Mouse (Mus musculus): ENCODE measurements around the gene Cish. TPM values are rescaled to one million over a fixed set of nuclear protein-coding genes. Genes with fewer than 3 reads are reported as not detected.

Cish gene
- total and polyA plus RNA-seq, 2 experiments from 2014 or later, result 4.0 to 11.2 TPM

- H3K36me3 ChIP-seq (ENCODE audit: insufficient read depth), result no peaks in the 10 kb centered on the region
- ATAC-seq (no peak), DNase-seq (no peak)
- WGBS, result 45% methylated on average over 3 of the region's 3 CpGs
- H3K27ac ChIP-seq (ENCODE audit: low read depth, low read length), result no peak overlapping the region
- no peak overlapping the region for H3K4me2 ChIP-seq (ENCODE audit: low read depth)
- H3K9me3 ChIP-seq (ENCODE audit: low read length), result no peaks in the 10 kb centered on the region
- H3K4me3 ChIP-seq (ENCODE audit: low read depth, low read length), result no peak overlapping the region
- TF ChIP-seq CTCF (IDR thresholded peaks at IDR 0.05; ENCODE audit: low read depth), result no peak
- H3K9ac ChIP-seq, result no peak overlapping the region
- peaks cover 44% of the 10 kb centered on the region for H3K4me1 ChIP-seq (ENCODE audit: insufficient read depth)
- H3K27me3 ChIP-seq (ENCODE audit: insufficient read depth, low read length), result no peaks in the 10 kb centered on the region
Measured at GRCm38 (mm10) chr9:107255596-107255995, 40.2 kb upstream of the Cish start.

DNA sequence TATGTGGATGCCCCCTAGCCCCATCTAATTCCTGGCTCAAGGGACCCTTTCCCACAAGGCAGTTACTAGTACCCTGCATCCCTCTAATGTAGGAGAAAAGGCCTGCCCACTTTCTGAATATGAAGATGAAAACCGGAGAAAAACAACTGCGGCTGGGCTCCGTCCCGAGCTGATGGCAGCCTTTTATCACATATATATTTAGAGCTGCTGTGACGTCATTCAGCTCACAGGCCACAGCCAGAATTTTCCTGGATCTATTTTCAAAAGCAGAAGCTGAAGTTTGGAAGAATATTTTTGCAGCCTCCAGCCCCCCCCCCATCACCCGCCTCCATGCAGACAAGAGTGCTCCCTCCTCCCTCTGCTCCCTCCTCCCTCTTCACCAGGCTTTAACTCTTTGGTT, 36.3 kb upstream of the Cish start:
- peak; percentile 77 for DNase-seq
- H3K36me3 ChIP-seq (ENCODE audit: insufficient read depth), result no peaks in the 10 kb centered on the region
- no peak overlapping the region; the same call in 1 of the 2 replicates for H3K9ac ChIP-seq
- no peak for TF ChIP-seq CTCF (IDR thresholded peaks at IDR 0.05; ENCODE audit: low read depth)
- H3K4me3 ChIP-seq (ENCODE audit: low read depth, low read length), result no peak overlapping the region
- peak overlapping the region; percentile 83 for H3K27ac ChIP-seq (ENCODE audit: low read depth, low read length)
- H3K4me1 ChIP-seq (ENCODE audit: insufficient read depth), result peaks cover 22% of the 10 kb centered on the region
- no peaks in the 10 kb centered on the region for H3K9me3 ChIP-seq (ENCODE audit: low read length)
- 32% methylated on average over 6 of the region's 6 CpGs for WGBS
- H3K27me3 ChIP-seq (ENCODE audit: insufficient read depth, low read length), result no peaks in the 10 kb centered on the region
- no peak overlapping the region for H3K4me2 ChIP-seq (ENCODE audit: low read depth)
- peak; percentile 63 for ATAC-seq

DNA sequence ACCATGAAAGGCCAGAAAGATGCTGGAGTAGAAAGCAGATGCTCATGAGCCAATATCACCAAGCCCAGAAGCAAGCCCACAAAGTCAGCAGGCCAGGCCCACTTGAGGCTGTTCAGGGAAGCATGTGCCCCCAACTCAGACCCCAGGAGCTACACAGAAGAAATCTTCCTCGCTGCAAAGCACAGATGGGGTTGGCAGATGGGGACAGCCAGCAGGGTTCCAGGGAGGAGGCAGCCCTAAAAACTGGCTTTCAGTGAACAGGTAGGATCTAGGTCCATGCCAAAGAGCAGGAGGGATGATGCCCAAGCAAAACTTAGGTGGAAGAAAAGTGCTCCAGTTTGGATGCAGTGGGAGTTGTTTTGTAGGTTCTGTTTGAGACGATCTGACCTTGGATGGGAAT, 35.4 kb upstream of the Cish start:
- ATAC-seq, result no peak
- Histone ChIP-seq H3K27ac (ENCODE audit: low read depth, low read length) (peak overlapping the region; percentile 4), H3K4me3 (ENCODE audit: low read depth, low read length) (no peak overlapping the region), H3K4me1 (ENCODE audit: insufficient read depth) (peaks cover 18% of the 10 kb centered on the region), H3K9ac (no peak overlapping the region), H3K4me2 (ENCODE audit: low read depth) (no peak overlapping the region), H3K9me3 (ENCODE audit: low read length) (no peaks in the 10 kb centered on the region), H3K36me3 (ENCODE audit: insufficient read depth) (no peaks in the 10 kb centered on the region), H3K27me3 (ENCODE audit: insufficient read depth, low read length) (no peaks in the 10 kb centered on the region)
- peak; percentile 39 for DNase-seq
- no peak for TF ChIP-seq CTCF (IDR thresholded peaks at IDR 0.05; ENCODE audit: low read depth)
- WGBS, result 51% methylated on average over 2 of the region's 2 CpGs

DNA sequence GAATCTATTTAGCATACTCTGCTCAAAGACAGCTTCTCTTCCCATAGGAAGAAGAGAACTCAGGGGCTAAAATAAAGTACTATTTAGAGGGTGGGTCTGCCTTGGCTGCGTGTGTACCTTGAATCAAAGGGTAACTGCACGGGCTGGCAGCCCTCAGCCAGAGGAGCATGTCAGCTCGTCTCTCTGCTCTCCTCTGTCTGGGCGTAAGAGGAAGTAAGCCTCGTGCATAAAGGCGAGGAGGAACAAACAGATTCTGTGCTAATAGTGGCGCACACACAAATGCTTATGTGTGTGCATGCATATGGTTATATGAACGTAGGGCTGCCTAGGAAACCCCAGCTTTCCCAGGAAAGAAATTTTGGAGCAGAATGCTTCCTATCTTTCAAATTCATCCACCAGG, 35.0 kb upstream of the Cish start:
- 0 out of 2 replicates have a peak, but pooled peaks have one; percentile 26 for ATAC-seq
- Histone ChIP-seq H3K4me1 (ENCODE audit: insufficient read depth) (peaks cover 18% of the 10 kb centered on the region), H3K4me2 (ENCODE audit: low read depth) (no peak overlapping the region), H3K9me3 (ENCODE audit: low read length) (no peaks in the 10 kb centered on the region), H3K4me3 (ENCODE audit: low read depth, low read length) (no peak overlapping the region), H3K36me3 (ENCODE audit: insufficient read depth) (no peaks in the 10 kb centered on the region), H3K27me3 (ENCODE audit: insufficient read depth, low read length) (no peaks in the 10 kb centered on the region), H3K27ac (ENCODE audit: low read depth, low read length) (peak overlapping the region; percentile 4), H3K9ac (no peak overlapping the region)
- TF ChIP-seq CTCF (IDR thresholded peaks at IDR 0.05; ENCODE audit: low read depth), result no peak
- peak; percentile 57 for DNase-seq
- 42% methylated on average over 8 of the region's 8 CpGs for WGBS

GRCm38 (mm10) chr9:107261792-107262191, 34.0 kb upstream of the Cish start:
- DNase-seq (no peak), ATAC-seq (no peak)
- Histone ChIP-seq H3K27me3 (ENCODE audit: insufficient read depth, low read length) (no peaks in the 10 kb centered on the region), H3K9me3 (ENCODE audit: low read length) (no peaks in the 10 kb centered on the region), H3K9ac (no peak overlapping the region), H3K36me3 (ENCODE audit: insufficient read depth) (no peaks in the 10 kb centered on the region), H3K4me3 (ENCODE audit: low read depth, low read length) (no peak overlapping the region), H3K27ac (ENCODE audit: low read depth, low read length) (no peak overlapping the region), H3K4me2 (ENCODE audit: low read depth) (no peak overlapping the region), H3K4me1 (ENCODE audit: insufficient read depth) (peaks cover 18% of the 10 kb centered on the region)
- 87% methylated on average over 6 of the region's 6 CpGs for WGBS
- TF ChIP-seq CTCF (IDR thresholded peaks at IDR 0.05; ENCODE audit: low read depth), result no peak

- no peak for ATAC-seq
Measured at GRCm38 (mm10) chr9:107262375-107262774, 33.5 kb upstream of the Cish start.

GRCm38 (mm10) chr9:107263912-107264311, 31.9 kb upstream of the Cish start:
- no peaks in the 10 kb centered on the region for H3K36me3 ChIP-seq (ENCODE audit: insufficient read depth)
- no peak for TF ChIP-seq CTCF (IDR thresholded peaks at IDR 0.05; ENCODE audit: low read depth)
- no peak overlapping the region for H3K4me3 ChIP-seq (ENCODE audit: low read depth, low read length)
- peaks cover 18% of the 10 kb centered on the region for H3K4me1 ChIP-seq (ENCODE audit: insufficient read depth)
- no peaks in the 10 kb centered on the region for H3K9me3 ChIP-seq (ENCODE audit: low read length)
- H3K9ac ChIP-seq, result no peak overlapping the region
- H3K27me3 ChIP-seq (ENCODE audit: insufficient read depth, low read length), result no peaks in the 10 kb centered on the region
- no peak for DNase-seq
- ATAC-seq, result no peak
- no peak overlapping the region for H3K27ac ChIP-seq (ENCODE audit: low read depth, low read length)
- WGBS, result 92% methylated on average over 5 of the region's 5 CpGs
- H3K4me2 ChIP-seq (ENCODE audit: low read depth), result no peak overlapping the region

More at GRCm38 (mm10) chr9:107262375-107262774, 33.5 kb upstream of the Cish start:
- Histone ChIP-seq H3K9me3 (ENCODE audit: low read length) (no peaks in the 10 kb centered on the region), H3K4me3 (ENCODE audit: low read depth, low read length) (no peak overlapping the region), H3K4me1 (ENCODE audit: insufficient read depth) (peaks cover 18% of the 10 kb centered on the region), H3K36me3 (ENCODE audit: insufficient read depth) (no peaks in the 10 kb centered on the region), H3K4me2 (ENCODE audit: low read depth) (no peak overlapping the region), H3K27me3 (ENCODE audit: insufficient read depth, low read length) (no peaks in the 10 kb centered on the region), H3K9ac (no peak overlapping the region), H3K27ac (ENCODE audit: low read depth, low read length) (no peak overlapping the region)
- no peak for DNase-seq
- no peak for TF ChIP-seq CTCF (IDR thresholded peaks at IDR 0.05; ENCODE audit: low read depth)
- 70% methylated on average over 7 of the region's 7 CpGs for WGBS
